Mouse (Mus musculus): ENCODE measurements around the gene H1foo. TPM values are rescaled to one million over a fixed set of nuclear protein-coding genes. Genes with fewer than 3 reads are reported as not detected.

The H1foo gene
- total RNA-seq, 2 experiments from 2014 or later = not detected

- 0 out of 2 replicates have a peak, but pooled peaks have one; percentile 3 for ATAC-seq (replicated peaks; ENCODE audit: poor library complexity, severe bottlenecking)
These were observed 51.6 kb downstream of the H1foo start for GRCm38 (mm10) chr6:115996171-115996851.

DNA sequence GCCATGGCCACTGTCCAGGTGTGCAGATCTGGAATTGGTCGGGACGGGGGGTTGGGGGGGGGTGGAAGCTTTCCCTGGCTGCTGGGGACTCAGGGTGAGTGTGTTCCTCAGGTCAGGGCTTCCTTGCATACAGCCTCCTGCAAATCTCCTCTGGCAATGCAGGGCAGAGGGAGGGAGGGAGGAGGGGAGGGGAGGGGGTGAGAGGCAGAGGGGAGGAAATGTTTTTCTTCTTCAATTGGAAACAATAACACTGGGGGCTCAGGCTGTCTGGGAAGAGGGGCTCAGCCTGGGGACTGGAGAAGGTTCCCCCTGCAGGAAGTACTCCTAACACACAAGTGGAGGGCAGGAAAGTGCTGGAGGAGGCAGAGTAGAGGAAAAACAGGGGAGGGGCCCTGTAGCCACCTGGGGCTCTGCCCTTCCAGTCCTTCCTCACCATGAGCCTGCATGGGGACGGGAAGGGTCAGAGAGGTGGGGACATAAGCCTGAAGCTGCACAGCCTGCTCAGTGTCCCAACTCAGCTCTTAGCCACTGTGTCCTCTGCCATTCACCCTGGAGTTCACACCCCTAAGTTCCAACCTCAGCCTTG is 53.1 kb downstream of the H1foo start:
- ATAC-seq (replicated peaks; ENCODE audit: poor library complexity, severe bottlenecking) = no peak

DNA sequence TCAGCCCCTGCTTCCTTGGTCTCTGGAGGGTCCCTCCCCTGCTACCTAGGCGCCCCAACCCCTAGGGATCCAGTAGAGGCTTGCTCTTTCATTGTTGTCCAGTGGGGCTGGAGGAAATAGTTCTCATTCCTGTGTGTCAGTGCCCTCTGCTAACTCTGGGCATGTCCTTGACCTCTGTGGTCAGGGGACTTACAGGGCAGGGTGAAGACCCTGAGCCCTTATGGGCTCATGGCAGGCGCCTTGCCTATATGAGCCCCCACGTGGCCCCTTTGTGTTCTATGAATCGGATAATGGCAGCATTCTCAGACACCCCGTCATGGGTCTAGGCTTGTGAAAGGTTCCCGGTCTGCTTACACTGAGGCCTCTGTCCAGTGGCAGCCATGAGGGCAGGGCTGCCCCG is 54.0 kb downstream of the H1foo start:
- no peak for ATAC-seq (replicated peaks; ENCODE audit: poor library complexity, severe bottlenecking)

- no peak for ATAC-seq (replicated peaks; ENCODE audit: poor library complexity, severe bottlenecking)
These were observed 54.5 kb downstream of the H1foo start for GRCm38 (mm10) chr6:115999227-115999626.

Other genes starting within 250 kb of the H1foo start
- gene Tmem40, start 182.5 kb upstream of the H1foo start, total RNA-seq (2014; fragmentation: Nextera tagmentation) = 11.4 and 12.3 TPM in 2 replicates
- gene Tmem40, start 182.5 kb upstream of the H1foo start, total RNA-seq (2017) = 17.4 and 25.3 TPM in 2 replicates
- gene Cand2, start 170.4 kb upstream of the H1foo start, total RNA-seq (2014; fragmentation: Nextera tagmentation) = 2.2 and 2.9 TPM in 2 replicates
- gene Cand2, start 170.4 kb upstream of the H1foo start, total RNA-seq (2017) = 0.95 and 1.2 TPM in 2 replicates
- 4,964 and 5,314 TPM in 2 replicates for gene Rpl32, start 136.2 kb upstream of the H1foo start, total RNA-seq (2014; fragmentation: Nextera tagmentation)
- 4,316 and 4,490 TPM in 2 replicates for gene Rpl32, start 136.2 kb upstream of the H1foo start, total RNA-seq (2017)
- gene Efcab12, start 106.5 kb upstream of the H1foo start, total RNA-seq (2014; fragmentation: Nextera tagmentation) = not detected in 2 replicates
- gene Efcab12, start 106.5 kb upstream of the H1foo start, total RNA-seq (2017) = 0.21 and 0.26 TPM in 2 replicates
- 25.2 and 31.1 TPM in 2 replicates for gene Mbd4, start 91.6 kb upstream of the H1foo start, total RNA-seq (2014; fragmentation: Nextera tagmentation)
- 16.5 and 22.9 TPM in 2 replicates for gene Mbd4, start 91.6 kb upstream of the H1foo start, total RNA-seq (2017)
- 4.0 and 7.1 TPM in 2 replicates for gene Ift122, start 91.5 kb upstream of the H1foo start, total RNA-seq (2014; fragmentation: Nextera tagmentation)
- 4.6 and 5.7 TPM in 2 replicates for gene Ift122, start 91.5 kb upstream of the H1foo start, total RNA-seq (2017)
- not detected in 2 replicates for gene Rho, start 13.2 kb upstream of the H1foo start, total RNA-seq (2014; fragmentation: Nextera tagmentation)
- gene Rho, start 13.2 kb upstream of the H1foo start, total RNA-seq (2017) = not detected in 2 replicates
- gene Plxnd1, start 50.1 kb downstream of the H1foo start, total RNA-seq (2014; fragmentation: Nextera tagmentation) = 29.1 and 38.2 TPM in 2 replicates
- gene Plxnd1, start 50.1 kb downstream of the H1foo start, total RNA-seq (2017) = 43.3 and 46.6 TPM in 2 replicates
- gene Tmcc1, start 248.5 kb downstream of the H1foo start, total RNA-seq (2014; fragmentation: Nextera tagmentation) = 5.4 and 13.1 TPM in 2 replicates
- 8.2 and 9.9 TPM in 2 replicates for gene Tmcc1, start 248.5 kb downstream of the H1foo start, total RNA-seq (2017)

Data from granulocyte monocyte progenitor cell, adult 5-6 weeks (primary cell).